ENCODE assay signal across 11 mouse cellular contexts in the genomic region with DNA sequence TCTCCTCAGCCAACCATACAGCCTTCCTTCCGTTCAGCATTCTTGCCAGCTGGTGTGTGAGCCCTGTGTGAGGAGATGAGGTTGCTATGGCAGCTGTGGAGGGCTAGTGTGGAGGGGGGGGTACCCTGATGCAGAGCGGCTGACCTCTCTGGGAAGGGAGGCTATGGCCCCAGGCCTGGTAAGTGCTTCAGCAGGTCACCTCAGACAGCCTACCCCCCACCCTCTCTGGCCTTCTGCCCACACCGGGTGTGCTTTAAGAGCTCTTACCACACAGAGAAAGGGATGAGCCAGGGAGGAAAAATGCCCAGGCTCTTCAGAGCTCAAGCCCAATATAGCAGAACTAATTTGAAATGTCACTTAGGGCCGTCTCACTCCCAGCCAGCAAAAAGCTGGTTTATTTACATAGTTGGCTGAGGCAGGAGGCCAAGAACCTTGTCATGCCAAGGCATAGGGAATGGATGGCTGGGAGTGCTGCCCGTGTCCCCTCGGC.
DNase-seq lines count a peak whose midpoint lies in the region; ATAC-seq lines count a peak whose summit lies in the region.
"Had no signal": no experiment of that assay in that cellular context is flagged by ENCODE, and none has a peak within 500 bp of the region (broad histone marks: within the 10 kb centered on the region; RNA-seq: fewer than 3 reads in every experiment).

No protein-coding gene starts in this region.

- H3K4me1 ChIP-seq in limb, embryonic 15.5 days: peaks cover 4% of the 10 kb centered on the region; the same call in 1 of the 2 replicates
- 0 out of 2 replicates have a peak, but pooled peaks cover 2% of the 10 kb centered on the region for H3K4me1 ChIP-seq in stomach, embryonic 16.5 days (ENCODE audit: control insufficient read depth, insufficient read depth, low read length)
- H3K4me1 ChIP-seq: embryonic facial prominence, embryonic 12.5 days; liver, embryonic 15.5 days had no signal

- H3K9me3 ChIP-seq in limb, embryonic 15.5 days: no peaks in the 10 kb centered on the region
- no peaks in the 10 kb centered on the region for H3K9me3 ChIP-seq in stomach, embryonic 16.5 days (replicated peaks; ENCODE audit: control insufficient read depth, low read length)
- H3K9me3 ChIP-seq: embryonic facial prominence, embryonic 12.5 days; liver, embryonic 15.5 days had no signal

- no peak overlapping the region for H3K4me3 ChIP-seq in limb, embryonic 15.5 days
- H3K4me3 ChIP-seq in stomach, embryonic 16.5 days (replicated peaks; ENCODE audit: low read length): no peak overlapping the region
- H3K4me3 ChIP-seq: embryonic facial prominence, embryonic 12.5 days; liver, embryonic 15.5 days had no signal

- H3K9ac ChIP-seq in limb, embryonic 15.5 days: no peak overlapping the region
- H3K9ac ChIP-seq in stomach, embryonic 16.5 days (ENCODE audit: low read length): no peak overlapping the region
- H3K9ac ChIP-seq: embryonic facial prominence, embryonic 12.5 days; liver, embryonic 15.5 days had no signal

- intact Hi-C loops in gastrocnemius, postnatal 14 days (cut with DNase I; ENCODE audit: low total_unique reads): no loop called here

- peak; percentile 86 to 92 for DNase-seq in cerebellum, postnatal 10 days
- no peak for DNase-seq in cerebellum, adult 11-12 months
- DNase-seq in right cerebral cortex, postnatal 10 days (ENCODE audit: low spot score in 2 of 2): peak; percentile 47 to 59
- no peak for DNase-seq in right cerebral cortex, postnatal 36 days (ENCODE audit: low spot score in 2 of 2)
- DNase-seq in thymus, postnatal 14 days: no peak
- DNase-seq in gastrocnemius, postnatal 14 days: no peak

- no peak overlapping the region for H3K4me2 ChIP-seq in limb, embryonic 15.5 days
- no peak overlapping the region for H3K4me2 ChIP-seq in stomach, embryonic 16.5 days (ENCODE audit: low read depth, low read length)
- H3K4me2 ChIP-seq: embryonic facial prominence, embryonic 12.5 days; liver, embryonic 15.5 days had no signal

- peak; percentile 71; the same call in 1 of the 2 replicates for ATAC-seq in limb, embryonic 15.5 days (ENCODE audit: insufficient number of reproducible peaks, low FRiP score, low TSS enrichment, low read depth)
- peak; percentile 64; the same call in 1 of the 2 replicates for ATAC-seq in stomach, embryonic 16.5 days (ENCODE audit: insufficient read depth, low FRiP score)
- ATAC-seq: activated CD4-positive, CD25-positive, alpha-beta regulatory T cell, adult 4 months had no signal

- WGBS in limb, embryonic 15.5 days: 58% methylated on average over 5 of the region's 6 CpGs
- WGBS in stomach, embryonic 16.5 days: 53% methylated on average over 6 of the region's 6 CpGs

- no peaks in the 10 kb centered on the region for H3K36me3 ChIP-seq in limb, embryonic 15.5 days
- no peaks in the 10 kb centered on the region for H3K36me3 ChIP-seq in stomach, embryonic 16.5 days (ENCODE audit: control insufficient read depth, insufficient read depth, low read length)
- H3K36me3 ChIP-seq: embryonic facial prominence, embryonic 12.5 days; liver, embryonic 15.5 days had no signal

- H3K27ac ChIP-seq in limb, embryonic 15.5 days: no peak overlapping the region
- no peak overlapping the region for H3K27ac ChIP-seq in stomach, embryonic 16.5 days (ENCODE audit: low read length)
- H3K27ac ChIP-seq: embryonic facial prominence, embryonic 12.5 days; liver, embryonic 15.5 days had no signal

- H3K27me3 ChIP-seq in limb, embryonic 15.5 days: peaks cover 22% of the 10 kb centered on the region
- H3K27me3 ChIP-seq in stomach, embryonic 16.5 days (ENCODE audit: control insufficient read depth, insufficient read depth, low read length): peaks cover 6% of the 10 kb centered on the region; the same call in 1 of the 2 replicates

Comparison
In these comparisons a context has a peak if more than half of its experiments do, and no peak if none do; other contexts are left out.
1. DNase-seq: peak in cerebellum, postnatal 10 days (2 of 2) and right cerebral cortex, postnatal 10 days (2 of 2); none in cerebellum, adult 11-12 months (single experiment), right cerebral cortex, postnatal 36 days (0 of 2), thymus, postnatal 14 days (single experiment) and gastrocnemius, postnatal 14 days (single experiment).